Mouse (Mus musculus): ENCODE results near the gene Bola2. TPM values are rescaled to one million over a fixed set of nuclear protein-coding genes. Genes with fewer than 3 reads are reported as not detected.
A peak's percentile ranks its signal among the peaks of the same experiment; 100 is the strongest.

Gene Bola2
- polyA plus RNA-seq, 1 experiment from 2014 or later: 118 TPM

DNA sequence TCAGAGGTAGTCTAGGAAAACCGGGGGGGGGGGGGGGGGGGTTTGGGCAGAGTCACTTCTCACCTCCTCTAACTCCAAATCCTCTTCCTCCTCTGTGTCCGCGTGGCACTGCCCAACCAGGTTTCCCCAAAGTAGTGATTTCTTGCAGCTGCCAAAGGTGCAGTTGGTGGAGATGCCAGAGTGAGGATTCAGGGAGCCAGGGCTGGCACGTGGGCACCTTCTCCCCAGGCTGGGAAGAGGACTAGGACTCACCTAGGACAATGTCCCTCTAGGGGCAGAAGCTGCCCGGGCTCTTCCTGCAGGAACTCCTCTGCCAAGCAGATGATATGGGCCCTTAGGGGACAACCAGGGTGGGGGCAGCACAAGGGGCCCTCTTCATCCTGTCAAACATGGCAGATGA, 3.5 kb upstream of the Bola2 start:
- no peak overlapping the region for H3K9ac ChIP-seq
- H3K4me2 ChIP-seq (replicated peaks): no peak overlapping the region
- H3K9me3 ChIP-seq: no peaks in the 10 kb centered on the region
- 0 out of 2 replicates have a peak, but pooled peaks cover 16% of the 10 kb centered on the region for H3K36me3 ChIP-seq
- peaks cover 10% of the 10 kb centered on the region for H3K4me1 ChIP-seq (replicated peaks)
- 82% methylated on average over 5 of the region's 5 CpGs for WGBS
- no peak overlapping the region for H3K4me3 ChIP-seq (replicated peaks)
- no peak overlapping the region for H3K27ac ChIP-seq
- no peaks in the 10 kb centered on the region for H3K27me3 ChIP-seq (replicated peaks)
- ATAC-seq: no peak

DNA sequence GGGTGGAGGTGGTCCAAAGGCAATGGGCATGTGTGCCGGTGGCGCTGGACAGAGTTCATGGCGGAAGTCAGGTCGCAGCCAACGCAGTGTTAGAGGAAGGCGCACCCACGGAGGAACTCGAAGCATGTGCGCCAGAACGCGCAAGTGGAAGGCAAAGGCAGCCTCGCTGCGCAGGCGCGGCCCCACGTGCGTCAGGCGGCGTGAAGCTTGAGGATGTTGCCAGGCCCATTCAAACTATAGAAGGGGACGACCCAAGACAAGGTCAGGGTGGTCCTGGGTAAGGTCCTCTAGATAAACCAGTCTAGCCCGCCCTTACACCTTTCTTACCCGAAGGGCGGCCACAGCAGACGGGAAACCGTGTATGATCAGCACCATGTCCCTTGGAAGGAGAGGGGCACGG, 2.8 kb upstream of the Bola2 start:
- 0 out of 2 replicates have a peak, but pooled peaks cover 17% of the 10 kb centered on the region for H3K36me3 ChIP-seq
- H3K4me1 ChIP-seq (replicated peaks): peaks cover 15% of the 10 kb centered on the region
- ATAC-seq: no peak
- no peaks in the 10 kb centered on the region for H3K9me3 ChIP-seq
- 95% methylated on average over 26 of the region's 26 CpGs for WGBS
- H3K9ac ChIP-seq: no peak overlapping the region
- no peaks in the 10 kb centered on the region for H3K27me3 ChIP-seq (replicated peaks)
- no peak overlapping the region for H3K4me2 ChIP-seq (replicated peaks)
- no peak overlapping the region for H3K27ac ChIP-seq
- H3K4me3 ChIP-seq (replicated peaks): no peak overlapping the region

DNA sequence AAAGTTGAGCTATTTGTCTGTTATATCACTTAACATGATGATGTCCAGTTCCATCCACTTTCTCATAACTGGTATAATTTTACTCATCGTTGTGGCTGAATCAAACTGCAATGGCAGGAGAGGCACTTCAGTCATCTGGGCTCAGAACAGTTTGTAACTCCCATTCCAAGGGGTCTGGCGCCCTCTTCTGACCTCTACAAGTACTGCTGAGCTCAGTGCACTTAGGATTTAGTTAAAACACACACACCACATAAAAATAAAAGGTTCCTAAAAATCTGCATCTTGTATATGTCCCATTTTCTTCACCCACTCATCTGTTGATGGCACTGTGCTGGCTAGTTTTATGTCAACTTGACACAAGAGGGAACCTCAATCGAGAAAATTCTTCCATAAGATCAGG, 1.9 kb upstream of the Bola2 start:
- ATAC-seq: no peak
- Histone ChIP-seq H3K9me3 (no peaks in the 10 kb centered on the region), H3K4me3 (replicated peaks) (no peak overlapping the region), H3K27me3 (replicated peaks) (no peaks in the 10 kb centered on the region), H3K4me1 (replicated peaks) (peaks cover 15% of the 10 kb centered on the region), H3K27ac (no peak overlapping the region), H3K4me2 (replicated peaks) (no peak overlapping the region), H3K36me3 (0 out of 2 replicates have a peak, but pooled peaks cover 19% of the 10 kb centered on the region), H3K9ac (no peak overlapping the region)
- 32% methylated on average over 3 of the region's 3 CpGs for WGBS

DNA sequence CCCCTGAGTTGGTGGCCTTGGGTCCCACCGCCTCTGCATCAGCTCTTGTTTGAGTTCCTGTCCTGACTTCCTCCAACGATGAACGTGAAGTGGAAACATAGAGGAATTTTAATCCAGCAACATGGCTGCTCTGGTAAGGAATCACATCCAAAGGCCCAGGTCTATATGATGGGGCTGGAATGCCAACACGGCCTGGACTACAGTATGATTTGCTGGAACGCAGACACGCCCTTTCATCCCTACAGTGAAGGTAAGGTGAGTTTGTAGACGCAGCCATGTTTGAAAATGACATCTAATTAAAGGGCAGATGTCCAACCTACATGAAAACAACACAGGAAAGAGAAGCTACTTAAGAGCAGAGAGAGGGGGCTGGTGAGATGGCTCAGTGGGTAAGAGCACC, 1.4 kb upstream of the Bola2 start:
- no peak for ATAC-seq
- 0 out of 2 replicates have a peak, but pooled peaks cover 19% of the 10 kb centered on the region for H3K36me3 ChIP-seq
- H3K9me3 ChIP-seq: no peaks in the 10 kb centered on the region
- H3K27me3 ChIP-seq (replicated peaks): no peaks in the 10 kb centered on the region
- H3K27ac ChIP-seq: no peak overlapping the region
- no peak overlapping the region for H3K4me3 ChIP-seq (replicated peaks)
- no peak overlapping the region for H3K9ac ChIP-seq
- WGBS: 82% methylated on average over 7 of the region's 7 CpGs
- H3K4me1 ChIP-seq (replicated peaks): peaks cover 15% of the 10 kb centered on the region
- no peak overlapping the region for H3K4me2 ChIP-seq (replicated peaks)

DNA sequence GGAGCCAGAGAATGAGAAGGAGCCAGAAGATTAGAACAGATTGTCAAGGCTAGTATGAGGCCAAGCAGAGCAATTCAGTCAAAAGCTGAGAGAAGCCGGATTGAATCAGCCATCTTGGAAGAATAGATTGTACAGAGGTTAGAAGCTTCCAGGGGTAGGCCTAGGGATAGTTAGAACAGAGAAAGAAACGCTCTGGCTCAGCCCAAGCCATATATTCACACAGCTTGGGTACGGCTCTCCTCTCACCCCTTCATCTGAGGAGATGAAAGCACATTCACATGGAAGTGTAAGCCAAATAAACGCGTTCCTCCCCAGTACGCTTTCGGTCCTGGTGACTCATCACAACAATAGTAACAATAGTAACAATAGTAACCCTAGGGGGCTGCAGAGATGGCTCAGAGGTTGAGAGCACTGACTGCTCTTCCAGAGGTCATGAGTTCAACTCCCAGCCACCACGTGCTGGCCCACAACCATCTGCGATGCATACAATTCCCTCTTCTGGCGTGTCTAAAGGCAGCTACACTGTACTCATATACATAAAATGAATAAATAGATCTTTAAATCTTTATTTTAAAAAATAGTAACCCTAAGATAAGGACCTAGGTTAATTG, 655 bp upstream of the Bola2 start:
- H3K36me3 ChIP-seq: 0 out of 2 replicates have a peak, but pooled peaks cover 19% of the 10 kb centered on the region
- peaks cover 17% of the 10 kb centered on the region for H3K4me1 ChIP-seq (replicated peaks)
- H3K27me3 ChIP-seq (replicated peaks): no peaks in the 10 kb centered on the region
- no peak for ATAC-seq
- no peak overlapping the region; the same call in 1 of the 2 replicates for H3K9ac ChIP-seq
- peak overlapping the region; percentile 69 for H3K4me3 ChIP-seq (replicated peaks)
- H3K9me3 ChIP-seq: no peaks in the 10 kb centered on the region
- 40% methylated on average over 10 of the region's 10 CpGs for WGBS
- H3K4me2 ChIP-seq (replicated peaks): peak overlapping the region; percentile 67
- no peak overlapping the region for H3K27ac ChIP-seq

DNA sequence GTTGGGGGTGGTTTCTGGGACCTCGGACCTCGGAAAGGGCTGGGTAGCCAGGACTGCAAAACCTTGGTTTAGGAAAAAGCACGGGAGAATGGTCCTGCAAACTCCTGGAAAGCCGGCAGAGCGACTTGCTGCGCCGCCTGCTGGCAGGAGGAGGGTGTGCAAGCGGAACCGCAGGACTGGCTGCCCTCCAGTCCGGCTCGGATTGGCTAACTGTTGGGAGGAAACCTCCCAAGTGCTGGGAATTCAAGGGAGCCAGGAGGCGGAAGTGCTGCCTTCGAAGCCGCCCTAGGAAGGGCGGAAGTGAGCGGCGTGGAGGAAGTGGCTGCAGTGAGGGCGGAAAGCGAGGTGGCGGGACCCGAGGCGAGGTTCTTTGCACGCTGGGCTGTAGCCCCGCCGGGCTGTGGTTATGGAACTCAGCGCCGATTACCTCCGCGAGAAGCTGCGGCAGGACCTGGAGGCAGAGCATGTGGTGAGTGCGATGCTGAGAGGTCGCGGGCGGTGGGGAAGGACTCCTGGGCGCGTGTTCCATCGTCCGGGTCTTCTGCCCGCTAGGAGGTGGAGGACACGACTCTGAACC, 518 bp downstream of the Bola2 start, which contains the start of gene Slx1b:
TSS of gene Slx1b (minus strand) at position 154 of the 577 bp plus-strand sequence.
- H3K4me2 ChIP-seq (replicated peaks): peak within 1 kb of the TSS; percentile 88
- peak within 1 kb of the TSS; percentile 94 for H3K27ac ChIP-seq
- under 1% methylated on average over 40 of the region's 40 CpGs for WGBS
- peak within 1 kb of the TSS; percentile 85 for H3K9ac ChIP-seq
- H3K9me3 ChIP-seq: no peaks in the 10 kb centered on the region
- peak; percentile 97 for ATAC-seq
- peaks cover 19% of the 10 kb centered on the region for H3K4me1 ChIP-seq (replicated peaks)
- peak within 1 kb of the TSS; percentile 69 for H3K4me3 ChIP-seq (replicated peaks)
- 0 out of 2 replicates have a peak, but pooled peaks cover 15% of the 10 kb centered on the region for H3K36me3 ChIP-seq
- no peaks in the 10 kb centered on the region for H3K27me3 ChIP-seq (replicated peaks)

DNA sequence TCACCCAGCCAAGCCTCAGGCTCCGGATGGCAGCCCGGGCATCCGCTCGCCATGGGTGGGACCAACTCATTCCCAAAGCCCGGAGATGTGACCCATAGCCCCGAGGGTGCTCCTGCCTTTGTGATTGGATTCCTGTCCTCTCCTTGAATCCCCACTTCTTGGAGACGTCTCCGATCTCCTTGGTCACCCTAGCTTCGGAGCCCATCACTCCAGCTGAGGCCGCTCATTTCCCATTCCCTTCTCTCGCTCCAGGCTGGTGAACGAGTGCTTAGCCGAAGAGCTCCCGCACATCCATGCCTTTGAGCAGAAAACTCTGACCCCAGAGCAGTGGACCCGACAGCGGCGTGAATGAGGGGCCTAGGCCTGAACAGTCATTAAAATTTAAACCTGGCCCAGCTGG, 1.1 kb downstream of the Bola2 start:
- peaks cover 20% of the 10 kb centered on the region for H3K4me1 ChIP-seq (replicated peaks)
- H3K4me2 ChIP-seq (replicated peaks): peak overlapping the region; percentile 88
- H3K4me3 ChIP-seq (replicated peaks): peak overlapping the region; percentile 69
- no peaks in the 10 kb centered on the region for H3K9me3 ChIP-seq
- no peak; the same call in 1 of the 2 replicates for ATAC-seq
- H3K27me3 ChIP-seq (replicated peaks): no peaks in the 10 kb centered on the region
- H3K36me3 ChIP-seq: 0 out of 2 replicates have a peak, but pooled peaks cover 14% of the 10 kb centered on the region
- H3K27ac ChIP-seq: no peak overlapping the region
- WGBS: 4% methylated on average over 17 of the region's 17 CpGs
- H3K9ac ChIP-seq: peak overlapping the region; percentile 65

DNA sequence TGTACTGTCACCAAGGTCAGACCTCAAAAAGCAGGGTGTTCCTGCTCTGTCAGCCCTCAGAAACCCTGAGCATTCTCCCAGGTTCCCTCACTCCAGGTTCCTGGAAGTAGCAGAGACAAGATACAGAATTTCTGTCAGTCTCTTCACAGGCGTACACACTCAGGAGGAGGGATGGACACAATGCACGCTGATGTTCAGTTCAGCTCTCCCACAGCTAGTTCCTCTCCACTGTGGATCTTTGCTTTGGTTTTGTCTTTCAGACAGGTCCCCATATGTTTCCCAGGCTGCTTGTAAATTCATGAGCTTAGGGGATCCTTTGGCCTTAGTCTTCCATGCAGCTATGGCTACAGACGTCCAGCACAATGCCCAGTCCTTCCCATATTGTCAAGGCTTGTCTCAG, 1.7 kb downstream of the Bola2 start:
- no peaks in the 10 kb centered on the region for H3K27me3 ChIP-seq (replicated peaks)
- H3K36me3 ChIP-seq: 0 out of 2 replicates have a peak, but pooled peaks cover 10% of the 10 kb centered on the region
- ATAC-seq: no peak
- 77% methylated on average over 3 of the region's 3 CpGs for WGBS
- no peaks in the 10 kb centered on the region for H3K9me3 ChIP-seq
- peak overlapping the region; percentile 88 for H3K4me2 ChIP-seq (replicated peaks)
- H3K4me3 ChIP-seq (replicated peaks): peak overlapping the region; percentile 69
- H3K4me1 ChIP-seq (replicated peaks): peaks cover 21% of the 10 kb centered on the region
- H3K9ac ChIP-seq: peak overlapping the region; percentile 65; the same call in 1 of the 2 replicates
- H3K27ac ChIP-seq: no peak overlapping the region

DNA sequence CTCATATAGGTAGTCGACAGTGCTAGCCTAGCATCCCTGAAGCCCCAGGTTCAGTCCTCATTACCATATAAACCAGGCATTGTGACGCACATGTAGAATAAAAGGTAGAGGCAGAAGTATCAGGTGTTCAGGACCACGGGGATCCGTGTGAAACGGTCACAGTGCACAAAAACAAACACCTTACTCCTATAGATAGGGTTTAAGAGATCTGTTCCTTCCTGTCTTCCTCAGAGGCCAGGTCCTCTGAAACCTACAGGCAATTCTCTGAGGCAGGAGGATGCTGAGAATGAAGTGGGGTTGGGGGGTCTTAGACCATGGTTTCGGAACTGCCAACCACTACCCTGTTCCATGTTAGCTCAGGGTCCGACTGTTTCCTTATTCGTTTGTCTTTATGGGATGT, 2.6 kb downstream of the Bola2 start:
- WGBS: 89% methylated on average over 8 of the region's 8 CpGs
- H3K4me2 ChIP-seq (replicated peaks): no peak overlapping the region
- H3K27me3 ChIP-seq (replicated peaks): 0 out of 2 replicates have a peak, but pooled peaks cover 2% of the 10 kb centered on the region
- H3K9me3 ChIP-seq: no peaks in the 10 kb centered on the region
- H3K4me1 ChIP-seq (replicated peaks): peaks cover 21% of the 10 kb centered on the region
- no peak overlapping the region for H3K27ac ChIP-seq
- no peak for ATAC-seq
- no peak overlapping the region for H3K9ac ChIP-seq
- H3K4me3 ChIP-seq (replicated peaks): no peak overlapping the region
- H3K36me3 ChIP-seq: 0 out of 2 replicates have a peak, but pooled peaks cover 4% of the 10 kb centered on the region

DNA sequence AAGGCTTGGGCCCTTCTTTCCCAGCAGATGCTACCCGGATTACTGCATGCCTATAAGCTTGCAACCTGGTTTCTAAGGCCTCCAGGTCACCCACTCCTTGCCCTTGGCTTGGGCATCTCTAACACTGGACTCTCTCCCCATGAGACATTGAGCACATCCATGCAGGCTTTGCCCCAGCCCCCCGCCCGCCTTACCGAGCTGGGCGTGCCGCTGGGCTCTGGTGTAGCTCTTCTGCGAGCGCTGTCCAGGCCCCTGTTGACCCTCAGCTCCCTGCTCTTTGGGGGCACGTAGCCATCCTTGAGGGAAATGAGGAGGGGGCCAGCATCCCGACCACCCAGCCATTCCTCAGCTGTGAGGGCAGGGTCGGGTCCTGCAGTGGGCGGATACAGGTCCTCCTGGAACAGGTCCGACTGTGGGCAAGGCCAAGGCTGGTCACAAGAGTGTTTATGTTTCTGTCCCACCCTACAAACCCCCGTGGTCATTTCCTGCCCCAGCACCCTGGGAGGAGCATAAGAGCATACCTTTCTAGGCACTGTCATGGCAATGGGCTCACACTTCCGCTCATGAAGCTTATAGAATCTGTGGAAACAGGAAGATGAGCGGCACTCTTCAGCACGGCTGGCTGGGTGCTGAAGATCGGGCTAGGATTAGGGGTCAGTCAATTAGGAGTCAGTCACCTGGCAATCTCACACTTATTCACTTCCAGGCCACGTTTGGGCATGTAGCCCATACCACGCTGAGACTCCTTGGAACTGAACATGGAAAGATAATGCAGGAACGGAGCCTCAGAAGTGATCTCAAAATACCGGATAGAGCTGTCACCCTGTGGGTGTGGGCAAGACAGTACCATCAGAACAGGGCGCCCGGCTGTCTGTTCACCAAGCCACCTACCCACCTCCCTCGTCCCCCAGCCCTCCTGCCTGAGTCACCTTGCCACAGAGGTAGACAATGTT, 5.1 kb downstream of the Bola2 start:
- H3K4me1 ChIP-seq (replicated peaks): peaks cover 23% of the 10 kb centered on the region
- H3K36me3 ChIP-seq: 0 out of 2 replicates have a peak, but pooled peaks cover 4% of the 10 kb centered on the region
- H3K9ac ChIP-seq: no peak overlapping the region
- H3K27ac ChIP-seq: no peak overlapping the region
- peaks cover 22% of the 10 kb centered on the region for H3K27me3 ChIP-seq (replicated peaks)
- no peaks in the 10 kb centered on the region for H3K9me3 ChIP-seq
- H3K4me3 ChIP-seq (replicated peaks): no peak overlapping the region
- H3K4me2 ChIP-seq (replicated peaks): no peak overlapping the region
- WGBS: 83% methylated on average over 25 of the region's 25 CpGs
- ATAC-seq: no peak

DNA sequence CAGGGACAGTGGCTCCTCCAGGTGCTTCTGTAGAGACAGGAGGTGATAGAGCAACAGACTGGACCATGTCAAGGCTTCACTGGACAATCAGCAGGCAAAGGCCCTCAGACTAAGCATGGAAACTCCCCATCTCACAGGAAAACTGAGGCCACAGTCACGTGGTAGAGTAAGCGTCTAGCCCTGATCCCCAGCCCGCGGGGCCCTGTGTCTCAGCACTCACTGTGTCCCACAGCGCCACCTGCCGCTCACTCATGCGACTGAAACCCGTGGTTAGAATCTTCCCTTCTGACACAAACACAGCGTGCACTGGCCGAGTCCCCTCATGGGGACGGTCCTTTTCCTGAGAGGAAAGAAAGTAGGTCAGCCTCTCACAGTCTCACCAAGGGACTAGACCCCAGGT, 5.9 kb downstream of the Bola2 start:
- no peaks in the 10 kb centered on the region for H3K9me3 ChIP-seq
- H3K4me1 ChIP-seq (replicated peaks): peaks cover 23% of the 10 kb centered on the region
- H3K4me3 ChIP-seq (replicated peaks): 0 out of 2 replicates have a peak overlapping the region, but pooled peaks have one; percentile 5
- no peak overlapping the region for H3K27ac ChIP-seq
- ATAC-seq: peak; percentile 67
- H3K4me2 ChIP-seq (replicated peaks): peak overlapping the region; percentile 10; the same call in 1 of the 2 replicates
- no peak overlapping the region for H3K9ac ChIP-seq
- H3K27me3 ChIP-seq (replicated peaks): peaks cover 22% of the 10 kb centered on the region
- H3K36me3 ChIP-seq: 0 out of 2 replicates have a peak, but pooled peaks cover 4% of the 10 kb centered on the region
- WGBS: under 1% methylated on average over 11 of the region's 11 CpGs
